Mouse (Mus musculus): ENCODE measurements around the gene Drg2. TPM values are rescaled to one million over a fixed set of nuclear protein-coding genes. Genes with fewer than 3 reads are reported as not detected.
A peak's percentile ranks its signal among the peaks of the same experiment; 100 is the strongest.

Gene Drg2
- polyA plus RNA-seq, 1 experiment from 2014 or later: 105 TPM

DNA sequence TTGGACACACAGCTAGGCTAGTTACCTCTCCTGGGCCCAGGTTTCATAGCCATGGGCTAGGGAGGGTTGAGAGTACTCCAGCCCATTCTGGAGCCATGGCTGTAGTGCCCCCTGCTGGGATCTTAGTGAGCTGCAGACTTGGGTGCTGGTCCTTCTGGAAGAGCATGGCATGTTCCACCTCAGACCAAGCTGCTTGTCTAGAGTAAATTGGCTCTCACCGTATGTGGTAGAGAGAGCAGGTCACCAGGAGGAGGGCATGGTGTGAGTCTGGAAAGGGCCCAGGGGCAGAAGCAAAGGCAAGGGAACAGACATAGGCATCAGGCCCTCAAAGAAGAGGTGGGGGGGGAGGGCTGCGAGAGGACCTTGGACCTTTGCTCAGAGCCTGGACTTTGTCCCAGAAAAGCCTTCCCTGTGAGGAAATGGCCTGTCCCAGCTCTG lies 11.6 kb downstream of the Drg2 start:
- H3K4me1 ChIP-seq (ENCODE audit: insufficient read depth): no peaks in the 10 kb centered on the region
- peak; percentile 67 for TF ChIP-seq CTCF (IDR thresholded peaks at IDR 0.05; ENCODE audit: low read depth)
- H3K36me3 ChIP-seq (ENCODE audit: insufficient read depth): peaks cover 87% of the 10 kb centered on the region

DNA sequence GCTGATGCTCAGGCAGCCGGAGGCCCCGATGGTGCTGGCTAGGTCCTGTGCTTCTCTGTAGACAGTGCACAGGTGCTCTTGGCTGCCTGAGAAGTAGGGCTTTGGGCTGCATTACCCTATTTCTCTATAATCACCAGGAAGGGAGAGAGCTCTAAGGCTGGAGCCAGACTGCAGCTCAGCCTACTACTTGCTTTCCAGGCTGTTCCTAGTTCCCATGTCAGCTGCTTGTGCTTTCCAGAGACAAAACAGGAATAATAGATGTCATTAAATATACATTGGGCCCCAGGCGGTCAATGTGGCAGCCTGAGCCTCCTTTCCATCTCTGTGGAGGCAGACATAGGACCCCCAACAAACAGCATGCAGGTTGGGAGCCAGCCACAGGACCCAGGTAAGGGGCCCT lies 14.6 kb downstream of the Drg2 start, which contains the start of gene Myo15:
Gene Myo15, plus strand, starts transcription at position 301 of the 400 bp plus-strand sequence.
- DNase-seq (no peak), ATAC-seq (ENCODE audit: insufficient read depth) (no peak)
- H3K4me2 ChIP-seq: no peak within 1 kb of the TSS
- H3K36me3 ChIP-seq (ENCODE audit: insufficient read depth): peaks cover 56% of the 10 kb centered on the region
- H3K4me3 ChIP-seq (ENCODE audit: low read depth, low read length): no peak within 1 kb of the TSS
- no peaks in the 10 kb centered on the region for H3K27me3 ChIP-seq (ENCODE audit: insufficient read depth, low read length)
- H3K9me3 ChIP-seq (ENCODE audit: low read depth, low read length): no peaks in the 10 kb centered on the region
- TF ChIP-seq CTCF (IDR thresholded peaks at IDR 0.05; ENCODE audit: low read depth): no peak
- 90% methylated on average over 3 of the region's 3 CpGs for WGBS
- H3K27ac ChIP-seq (ENCODE audit: low read depth): no peak within 1 kb of the TSS
- no peak within 1 kb of the TSS for H3K9ac ChIP-seq
- H3K4me1 ChIP-seq (ENCODE audit: insufficient read depth): no peaks in the 10 kb centered on the region

More for the DNA sequence above, 11.6 kb downstream of the Drg2 start:
- H3K27me3 ChIP-seq (ENCODE audit: insufficient read depth, low read length): no peaks in the 10 kb centered on the region
- ATAC-seq (ENCODE audit: insufficient read depth) (no peak), DNase-seq (peak; percentile 65)
- no peak overlapping the region for H3K27ac ChIP-seq (ENCODE audit: low read depth)
- WGBS: 97% methylated on average over 2 of the region's 2 CpGs
- no peak overlapping the region for H3K9ac ChIP-seq
- H3K9me3 ChIP-seq (ENCODE audit: low read depth, low read length): no peaks in the 10 kb centered on the region
- H3K4me2 ChIP-seq: no peak overlapping the region
- no peak overlapping the region for H3K4me3 ChIP-seq (ENCODE audit: low read depth, low read length)

DNA sequence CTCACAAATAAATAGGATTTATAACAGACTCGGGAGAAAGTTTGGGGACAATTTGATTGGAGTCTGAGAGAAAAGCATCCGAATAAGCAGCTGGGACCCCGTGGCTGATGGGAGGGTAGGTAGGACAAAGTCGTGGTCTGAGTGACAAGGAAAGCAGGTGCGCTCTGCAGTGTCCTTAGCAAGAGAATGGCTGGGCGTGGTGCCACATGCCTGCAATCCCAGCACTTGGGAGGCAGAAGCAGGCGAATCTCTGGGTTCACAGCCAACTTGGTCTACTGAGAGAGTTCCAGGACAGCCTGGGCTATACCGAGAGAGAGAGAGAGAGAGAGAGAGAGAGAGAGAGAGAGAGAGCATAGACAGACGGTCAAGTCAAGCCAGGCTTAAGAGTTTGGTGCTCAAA lies 16.4 kb downstream of the Drg2 start:
- 73% methylated on average over 9 of the region's 9 CpGs for WGBS
- Histone ChIP-seq H3K9ac (no peak overlapping the region), H3K27ac (ENCODE audit: low read depth) (no peak overlapping the region), H3K27me3 (ENCODE audit: insufficient read depth, low read length) (no peaks in the 10 kb centered on the region), H3K36me3 (ENCODE audit: insufficient read depth) (peaks cover 39% of the 10 kb centered on the region), H3K9me3 (ENCODE audit: low read depth, low read length) (no peaks in the 10 kb centered on the region), H3K4me1 (ENCODE audit: insufficient read depth) (no peaks in the 10 kb centered on the region), H3K4me2 (no peak overlapping the region), H3K4me3 (ENCODE audit: low read depth, low read length) (no peak overlapping the region)
- no peak for DNase-seq
- no peak for TF ChIP-seq CTCF (IDR thresholded peaks at IDR 0.05; ENCODE audit: low read depth)
- no peak for ATAC-seq (ENCODE audit: insufficient read depth)

DNA sequence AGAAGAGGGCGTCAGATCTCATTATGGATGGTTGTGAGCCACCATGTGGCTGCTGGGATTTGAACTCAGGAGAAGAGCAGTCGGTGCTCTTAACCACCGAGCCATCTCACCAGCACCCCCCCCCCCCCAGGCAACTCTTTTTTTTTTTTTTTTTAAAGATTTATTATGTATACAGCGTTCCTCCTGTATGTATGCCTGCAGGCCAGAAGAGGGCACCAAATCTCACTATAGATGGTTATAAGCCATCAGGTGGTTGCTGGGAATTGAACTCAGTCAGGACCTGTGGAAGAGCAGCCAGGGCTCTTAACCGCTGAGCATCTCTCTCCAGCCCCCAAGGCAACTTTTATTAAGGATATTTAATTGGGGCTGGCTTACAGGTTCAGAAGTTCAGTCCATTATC lies 20.1 kb downstream of the Drg2 start:
- H3K4me3 ChIP-seq (ENCODE audit: low read depth, low read length): no peak overlapping the region
- H3K9ac ChIP-seq: no peak overlapping the region
- H3K36me3 ChIP-seq (ENCODE audit: insufficient read depth): peaks cover 6% of the 10 kb centered on the region; the same call in 1 of the 2 replicates
- no peak overlapping the region for H3K4me2 ChIP-seq
- H3K27me3 ChIP-seq (ENCODE audit: insufficient read depth, low read length): no peaks in the 10 kb centered on the region
- WGBS: 76% methylated on average over 5 of the region's 5 CpGs
- H3K27ac ChIP-seq (ENCODE audit: low read depth): no peak overlapping the region
- H3K4me1 ChIP-seq (ENCODE audit: insufficient read depth): no peaks in the 10 kb centered on the region
- ATAC-seq (ENCODE audit: insufficient read depth): no peak
- TF ChIP-seq CTCF (IDR thresholded peaks at IDR 0.05; ENCODE audit: low read depth): no peak
- DNase-seq: no peak
- H3K9me3 ChIP-seq (ENCODE audit: low read depth, low read length): no peaks in the 10 kb centered on the region

DNA sequence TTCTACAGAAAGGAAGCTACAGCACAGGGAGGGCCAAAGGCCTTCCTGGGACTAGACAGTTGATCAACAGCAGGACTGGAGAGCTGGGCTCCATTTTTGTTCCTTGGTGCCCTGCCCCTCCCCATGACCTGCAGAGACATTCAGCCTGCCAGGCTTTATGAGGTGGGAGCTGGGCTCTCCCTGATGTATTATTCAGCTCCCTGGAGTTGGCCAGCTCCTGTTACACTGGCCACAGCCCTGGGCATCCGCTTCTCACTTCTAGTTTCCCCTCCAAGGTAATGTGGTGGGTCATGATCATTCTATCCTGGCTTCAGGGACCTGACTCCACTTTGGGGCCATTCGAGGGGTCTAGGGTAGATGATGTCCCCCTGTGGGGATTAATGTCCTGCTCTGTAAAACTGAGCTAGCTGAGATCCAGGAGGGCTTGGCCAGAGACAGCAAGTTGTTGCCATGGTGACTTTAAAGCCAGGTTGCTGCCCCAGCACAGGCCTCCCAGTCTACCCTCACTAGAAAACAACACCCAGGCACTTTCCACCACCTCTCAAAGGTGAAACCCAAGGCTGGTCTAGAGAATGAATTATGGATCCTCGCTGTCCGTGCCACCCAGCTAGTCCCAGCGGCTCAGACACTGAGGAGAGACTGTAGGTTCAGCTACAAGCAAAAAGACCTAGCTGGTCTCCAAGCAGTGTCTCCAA lies 21.4 kb downstream of the Drg2 start:
- no peak overlapping the region for H3K27ac ChIP-seq (ENCODE audit: low read depth)

DNA sequence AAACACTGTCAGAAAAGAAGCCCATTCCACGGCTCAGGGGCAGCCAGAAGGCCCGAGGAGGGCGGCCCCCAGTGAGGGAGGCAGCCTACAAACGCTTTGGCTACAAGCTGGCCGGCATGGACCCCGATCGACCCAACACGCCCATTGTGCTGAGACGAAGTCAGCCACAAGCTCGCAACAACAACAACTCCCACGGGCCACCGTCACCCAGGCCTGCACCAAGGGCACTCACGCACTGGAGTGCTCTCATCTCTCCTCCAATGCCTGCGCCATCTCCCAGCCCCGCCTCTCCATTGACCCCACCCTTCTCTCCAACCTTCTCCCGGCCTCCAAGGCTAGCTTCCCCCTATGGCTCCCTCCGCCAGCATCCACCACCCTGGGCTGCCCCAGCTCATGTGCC lies 23.7 kb downstream of the Drg2 start:
- ATAC-seq (ENCODE audit: insufficient read depth) (peak; percentile 66; the same call in 1 of the 2 replicates), DNase-seq (peak; percentile 35)
- TF ChIP-seq CTCF (IDR thresholded peaks at IDR 0.05; ENCODE audit: low read depth): no peak
- no peaks in the 10 kb centered on the region for H3K27me3 ChIP-seq (ENCODE audit: insufficient read depth, low read length)
- H3K36me3 ChIP-seq (ENCODE audit: insufficient read depth): no peaks in the 10 kb centered on the region
- no peaks in the 10 kb centered on the region for H3K9me3 ChIP-seq (ENCODE audit: low read depth, low read length)
- H3K9ac ChIP-seq: peak overlapping the region; percentile 6; the same call in 1 of the 2 replicates
- no peak overlapping the region for H3K27ac ChIP-seq (ENCODE audit: low read depth)
- peak overlapping the region; percentile 49 for H3K4me2 ChIP-seq
- no peaks in the 10 kb centered on the region for H3K4me1 ChIP-seq (ENCODE audit: insufficient read depth)
- 16% methylated on average over 17 of the region's 17 CpGs for WGBS
- H3K4me3 ChIP-seq (ENCODE audit: low read depth, low read length): 0 out of 2 replicates have a peak overlapping the region, but pooled peaks have one; percentile 6

More for the DNA sequence above, 21.4 kb downstream of the Drg2 start:
- ATAC-seq (ENCODE audit: insufficient read depth): no peak
- Histone ChIP-seq H3K9ac (no peak overlapping the region), H3K36me3 (ENCODE audit: insufficient read depth) (no peaks in the 10 kb centered on the region), H3K9me3 (ENCODE audit: low read depth, low read length) (no peaks in the 10 kb centered on the region), H3K4me2 (no peak overlapping the region), H3K27me3 (ENCODE audit: insufficient read depth, low read length) (no peaks in the 10 kb centered on the region), H3K4me3 (ENCODE audit: low read depth, low read length) (no peak overlapping the region), H3K4me1 (ENCODE audit: insufficient read depth) (no peaks in the 10 kb centered on the region)
- DNase-seq: no peak
- 83% methylated on average over 5 of the region's 5 CpGs for WGBS
- TF ChIP-seq CTCF (IDR thresholded peaks at IDR 0.05; ENCODE audit: low read depth): no peak

DNA sequence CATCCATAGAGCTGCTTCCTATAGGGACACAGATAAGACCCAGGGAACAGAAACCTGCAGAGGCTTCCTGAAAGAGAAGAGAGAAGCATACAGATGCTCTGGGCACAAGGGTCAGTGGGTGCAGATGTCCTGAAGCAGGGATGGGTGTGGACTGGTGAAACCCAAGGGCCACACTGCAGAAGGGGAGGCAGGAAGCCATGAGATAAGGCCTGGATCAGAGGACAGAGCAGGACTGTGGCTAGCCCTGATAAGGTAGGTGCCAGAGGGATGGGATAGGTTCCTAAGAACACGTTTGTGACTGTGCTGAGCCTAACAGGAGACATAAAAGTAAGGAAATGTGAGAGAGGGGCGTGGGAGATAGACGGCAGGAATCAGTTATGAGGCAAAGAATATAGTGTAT lies 31.9 kb downstream of the Drg2 start:
- DNase-seq (no peak), ATAC-seq (ENCODE audit: insufficient read depth) (no peak)
- H3K4me2 ChIP-seq: no peak overlapping the region
- H3K27ac ChIP-seq (ENCODE audit: low read depth): no peak overlapping the region
- H3K9me3 ChIP-seq (ENCODE audit: low read depth, low read length): no peaks in the 10 kb centered on the region
- 49% methylated on average over 3 of the region's 3 CpGs for WGBS
- no peak overlapping the region for H3K9ac ChIP-seq
- H3K4me1 ChIP-seq (ENCODE audit: insufficient read depth): no peaks in the 10 kb centered on the region
- no peak overlapping the region for H3K4me3 ChIP-seq (ENCODE audit: low read depth, low read length)
- no peaks in the 10 kb centered on the region for H3K36me3 ChIP-seq (ENCODE audit: insufficient read depth)
- no peak for TF ChIP-seq CTCF (IDR thresholded peaks at IDR 0.05; ENCODE audit: low read depth)
- no peaks in the 10 kb centered on the region for H3K27me3 ChIP-seq (ENCODE audit: insufficient read depth, low read length)

Measured in lung, embryonic 14.5 days (tissue).